Mouse (Mus musculus): ENCODE results near the gene Fn3krp.
A peak's percentile ranks its signal among the peaks of the same experiment; 100 is the strongest.

The Fn3krp gene

DNA sequence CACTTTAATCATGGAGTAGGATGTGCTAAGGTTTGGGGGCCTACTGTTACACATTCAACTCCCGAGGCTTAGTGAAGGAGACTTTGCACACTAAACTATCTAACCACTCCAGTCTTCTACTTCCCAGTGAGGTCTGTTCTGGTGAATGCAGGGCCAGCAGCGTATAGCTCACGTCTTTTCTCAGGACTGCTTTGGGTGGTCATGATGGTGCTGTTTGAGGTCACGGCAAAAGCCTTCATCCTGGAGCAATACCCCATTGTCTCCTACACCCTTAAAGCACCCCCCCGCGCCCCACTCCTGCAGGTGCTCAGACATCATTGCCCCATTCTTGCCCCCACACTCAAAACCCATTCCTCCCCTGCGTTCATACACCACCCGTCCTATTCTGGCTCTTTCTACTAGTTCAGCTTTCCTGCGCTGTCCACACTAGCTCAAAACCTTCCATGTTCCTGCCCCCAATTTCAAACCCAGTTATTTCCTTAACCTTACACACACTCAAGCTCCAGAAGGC lies 30.1 kb downstream of the Fn3krp start:
- no peak for DNase-seq

DNA sequence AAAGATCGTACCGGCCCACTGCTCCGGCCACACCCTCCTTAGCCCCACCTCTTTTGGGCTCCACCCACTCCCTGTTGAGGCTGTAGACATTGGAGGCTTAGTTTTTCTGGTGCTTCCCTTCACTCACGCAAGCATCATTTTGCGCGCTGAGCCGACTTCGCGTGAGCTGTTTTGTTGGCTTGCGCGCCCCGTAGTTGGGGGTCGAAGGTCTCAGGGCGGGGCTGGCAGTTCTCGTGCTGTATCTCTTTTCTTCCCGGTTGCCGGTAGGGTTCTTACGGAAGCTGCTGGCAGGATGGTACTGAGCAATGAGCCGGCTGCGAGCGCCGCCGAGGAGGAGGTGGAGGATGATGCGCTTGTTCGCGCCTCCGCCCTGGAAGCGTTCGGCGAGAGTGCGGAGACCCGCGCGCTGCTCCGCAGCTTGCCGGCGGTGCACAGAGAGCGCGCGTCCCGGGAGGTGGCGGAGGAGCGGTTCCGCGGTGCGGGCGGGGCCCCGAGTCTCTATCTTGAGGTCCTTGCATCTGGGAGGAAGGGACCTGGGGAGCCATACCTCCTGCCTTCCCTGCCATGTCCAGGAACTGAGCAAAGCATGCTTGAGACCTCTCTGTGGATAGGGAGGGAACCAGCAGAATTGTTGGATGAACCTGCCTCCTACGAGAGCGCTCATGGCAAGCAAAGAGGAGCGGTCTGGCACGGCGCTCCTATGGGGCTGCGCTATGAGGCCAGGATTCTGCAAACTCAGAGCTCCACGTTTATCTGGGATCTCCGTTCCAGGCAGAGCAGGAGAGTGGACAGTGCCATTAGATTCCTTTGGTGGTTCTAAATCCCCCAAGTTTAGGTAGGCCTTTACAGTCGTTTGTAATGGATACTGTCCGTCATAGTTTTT lies 30.8 kb downstream of the Fn3krp start, which contains the start of gene Tbcd:
Gene Tbcd (plus strand): TSS at position 197 of the 883 bp plus-strand sequence.
- peak; percentile 94 for DNase-seq

- DNase-seq: no peak
Measured at GRCm38 (mm10) chr11:121457874-121458273, 36.7 kb downstream of the Fn3krp start.

DNA sequence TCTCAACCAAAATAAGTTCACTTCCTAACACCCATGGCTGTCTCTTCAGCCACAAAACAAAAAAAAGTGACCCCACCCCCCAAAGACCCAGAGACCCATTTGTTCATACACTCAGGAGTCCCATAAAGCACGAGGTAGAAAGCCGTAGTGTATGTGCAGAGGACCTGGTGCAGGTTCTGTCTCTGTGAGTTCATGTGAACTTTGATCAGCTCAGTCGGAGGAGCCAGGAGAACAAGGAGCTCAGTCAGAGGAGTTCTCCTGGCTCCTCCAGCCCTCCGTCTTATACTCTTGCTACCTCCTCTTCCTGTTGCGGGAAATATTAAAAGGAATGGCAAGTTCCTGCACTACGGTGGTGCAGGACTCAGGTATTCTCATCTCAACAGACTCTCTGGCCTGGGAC lies 46.2 kb downstream of the Fn3krp start:
- DNase-seq: no peak

GRCm38 (mm10) chr11:121474831-121475230 lies 53.6 kb downstream of the Fn3krp start:
- no peak for DNase-seq

DNA sequence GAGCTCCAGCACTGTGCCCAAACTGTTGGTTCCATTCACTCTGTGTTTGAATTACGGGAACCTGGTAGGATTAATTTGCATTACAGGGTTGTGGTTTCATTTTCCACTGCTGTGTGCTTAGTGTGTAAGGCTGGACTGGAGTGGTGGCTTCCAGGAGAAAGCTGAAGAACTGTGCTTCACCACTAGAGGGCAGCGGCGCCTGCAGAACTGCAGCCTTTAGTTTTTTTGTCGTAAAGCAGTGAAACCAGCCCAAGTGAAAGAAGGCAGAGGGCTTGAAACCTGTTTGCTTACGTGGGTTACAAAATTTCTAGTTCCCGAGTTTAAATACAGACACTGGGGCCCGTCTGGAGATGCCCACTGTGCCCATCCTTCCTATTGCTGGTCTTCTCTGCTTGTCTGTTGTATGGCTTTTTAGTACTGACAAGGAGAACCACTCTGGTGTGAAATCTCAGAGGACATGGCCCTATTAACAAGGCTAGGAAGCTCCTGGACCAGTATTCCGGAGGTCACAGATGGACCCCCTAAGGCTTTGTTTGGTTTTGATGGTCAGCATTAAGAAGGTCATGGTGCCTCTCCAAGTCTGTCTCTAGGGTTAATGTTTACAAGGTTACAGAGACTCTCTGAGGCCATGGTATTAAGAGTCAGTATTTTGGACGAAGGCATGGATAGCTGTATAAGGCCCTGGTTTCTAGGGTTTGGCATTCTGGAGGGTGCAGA lies 54.7 kb downstream of the Fn3krp start:
- peak; percentile 49 for DNase-seq

DNA sequence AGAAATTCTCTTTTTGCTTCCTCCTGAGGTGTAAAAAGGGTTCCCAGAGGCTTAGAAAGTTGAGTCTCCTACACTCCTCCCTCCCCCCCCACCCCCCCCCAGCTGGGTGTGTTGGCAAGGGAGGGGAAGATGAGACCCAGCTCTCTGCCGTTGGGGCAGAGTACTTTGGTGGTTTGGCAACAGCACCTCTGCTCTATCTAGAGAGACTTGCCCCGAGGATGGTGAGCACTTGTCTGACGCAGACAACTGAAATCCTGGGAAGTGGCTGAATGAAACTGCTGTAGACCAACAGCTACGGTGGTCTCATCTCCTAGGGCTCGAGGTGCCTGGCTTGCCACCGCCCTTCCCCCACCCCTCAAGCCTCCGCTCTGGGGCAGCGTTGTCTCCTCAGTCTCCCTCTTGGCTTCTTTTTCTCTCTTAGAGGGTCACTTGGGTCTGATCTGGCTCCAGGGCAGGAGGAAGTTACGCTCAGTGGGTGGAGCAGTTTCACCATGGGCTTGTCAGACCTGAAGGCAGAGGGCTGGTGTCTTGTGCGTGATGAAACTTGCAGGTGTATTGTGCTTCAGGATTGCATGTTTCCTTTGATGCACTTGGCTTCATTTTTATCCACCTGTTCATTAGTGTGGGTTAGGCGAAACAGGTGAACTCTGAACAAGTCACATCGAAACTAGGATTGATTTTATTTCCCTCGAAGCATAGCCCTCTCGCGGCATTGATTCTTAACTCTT lies 58.4 kb downstream of the Fn3krp start:
- no peak for DNase-seq

All from cerebellum, adult 11-12 months (tissue).